Mouse (Mus musculus) common myeloid progenitor, adult 5-6 weeks (primary cell): ENCODE results near the gene Jag2. TPM values are rescaled to one million over a fixed set of nuclear protein-coding genes. Genes with fewer than 3 reads are reported as not detected.

Experiments
- ATAC-seq: replicated peaks from 2 replicates; pipeline ENCODE4 v1.8.0; 2016; ENCODE audit warnings: low read depth, mild to moderate bottlenecking, moderate TSS enrichment, inconsistent platforms; ENCODE audit not compliant: poor library complexity, severe bottlenecking
- total RNA-seq: library from RNA; stranded (forward); fragments of 200-1000, 187-1606 nt; gene quantifications from 2 replicates; pipeline ENCODE4 v1.2.3, GENCODE M21; 2017

Gene Jag2
- total RNA-seq, 1 experiment from 2014 or later: 6.3 TPM

- ATAC-seq: peak; percentile 71
Measured at GRCm38 (mm10) chr12:112941776-112942713, 12.5 kb upstream of the Jag2 start, which contains the start of gene Nudt14. TSS of gene Nudt14 (minus strand) at chr12:112942124.

- ATAC-seq: no peak
Measured at GRCm38 (mm10) chr12:112941156-112941775, 11.7 kb upstream of the Jag2 start.

- no peak for ATAC-seq
Measured at GRCm38 (mm10) chr12:112940710-112941109, 11.1 kb upstream of the Jag2 start.

GRCm38 (mm10) chr12:112940238-112940637 lies 10.7 kb upstream of the Jag2 start:
- ATAC-seq: no peak

- ATAC-seq: peak; percentile 48
Measured at GRCm38 (mm10) chr12:112938873-112939565, 9.4 kb upstream of the Jag2 start.

- no peak for ATAC-seq
Measured at GRCm38 (mm10) chr12:112938366-112938765, 8.8 kb upstream of the Jag2 start.

- ATAC-seq: no peak
Measured at GRCm38 (mm10) chr12:112937906-112938305, 8.3 kb upstream of the Jag2 start.

GRCm38 (mm10) chr12:112932647-112933046 lies 3.1 kb upstream of the Jag2 start:
- no peak for ATAC-seq

GRCm38 (mm10) chr12:112928401-112929241 lies 955 bp downstream of the Jag2 start:
- ATAC-seq: 0 out of 2 replicates have a peak, but pooled peaks have one; percentile 20

GRCm38 (mm10) chr12:112927265-112927664 lies 2.3 kb downstream of the Jag2 start:
- ATAC-seq: no peak

- no peak for ATAC-seq
Measured at GRCm38 (mm10) chr12:112925950-112926349, 3.6 kb downstream of the Jag2 start.

GRCm38 (mm10) chr12:112922541-112922940 lies 7.0 kb downstream of the Jag2 start:
- ATAC-seq: no peak

GRCm38 (mm10) chr12:112921518-112921917 lies 8.1 kb downstream of the Jag2 start:
- ATAC-seq: no peak

- peak; percentile 27 for ATAC-seq
Measured at GRCm38 (mm10) chr12:112917906-112918305, 11.7 kb downstream of the Jag2 start.

GRCm38 (mm10) chr12:112917486-112917885 lies 12.1 kb downstream of the Jag2 start:
- peak; percentile 71 for ATAC-seq

GRCm38 (mm10) chr12:112916698-112917400 lies 12.7 kb downstream of the Jag2 start:
- no peak for ATAC-seq

GRCm38 (mm10) chr12:112915587-112915986 lies 14.0 kb downstream of the Jag2 start:
- ATAC-seq: no peak

- ATAC-seq: peak; percentile 16; the same call in 1 of the 2 replicates
Measured at GRCm38 (mm10) chr12:112914527-112914926, 15.0 kb downstream of the Jag2 start.
